Mouse (Mus musculus): ENCODE measurements around the gene Pld4. TPM values are rescaled to one million over a fixed set of nuclear protein-coding genes. Genes with fewer than 3 reads are reported as not detected.
A peak's percentile ranks its signal among the peaks of the same experiment; 100 is the strongest.

Gene Pld4
- total RNA-seq, 1 experiment from 2014 or later, result 3.1 TPM

GRCm38 (mm10) chr12:112757896-112758295 is 2.6 kb upstream of the Pld4 start:
- ATAC-seq (replicated peaks in 1 of 2; ENCODE audit: insufficient read depth in 1 of 2, low FRiP score in 2 of 2, low TSS enrichment in 1 of 2, low read depth in 1 of 2, poor library complexity in 2 of 2, severe bottlenecking in 2 of 2), result no peak

- no peak for ATAC-seq (replicated peaks in 1 of 2; ENCODE audit: insufficient read depth in 1 of 2, low FRiP score in 2 of 2, low TSS enrichment in 1 of 2, low read depth in 1 of 2, poor library complexity in 2 of 2, severe bottlenecking in 2 of 2)
Observed at GRCm38 (mm10) chr12:112759471-112759870, 984 bp upstream of the Pld4 start.

GRCm38 (mm10) chr12:112761411-112761810 is 956 bp downstream of the Pld4 start:
- no peak for ATAC-seq (replicated peaks in 1 of 2; ENCODE audit: insufficient read depth in 1 of 2, low FRiP score in 2 of 2, low TSS enrichment in 1 of 2, low read depth in 1 of 2, poor library complexity in 2 of 2, severe bottlenecking in 2 of 2)

GRCm38 (mm10) chr12:112762018-112762417 is 1.6 kb downstream of the Pld4 start:
- peak; percentile 79 to 86 for ATAC-seq (replicated peaks in 1 of 2; ENCODE audit: insufficient read depth in 1 of 2, low FRiP score in 2 of 2, low TSS enrichment in 1 of 2, low read depth in 1 of 2, poor library complexity in 2 of 2, severe bottlenecking in 2 of 2)

- no peak for ATAC-seq (replicated peaks in 1 of 2; ENCODE audit: insufficient read depth in 1 of 2, low FRiP score in 2 of 2, low TSS enrichment in 1 of 2, low read depth in 1 of 2, poor library complexity in 2 of 2, severe bottlenecking in 2 of 2)
Observed at GRCm38 (mm10) chr12:112763176-112763575, 2.7 kb downstream of the Pld4 start.

- no peak for ATAC-seq (replicated peaks in 1 of 2; ENCODE audit: insufficient read depth in 1 of 2, low FRiP score in 2 of 2, low TSS enrichment in 1 of 2, low read depth in 1 of 2, poor library complexity in 2 of 2, severe bottlenecking in 2 of 2)
Observed at GRCm38 (mm10) chr12:112764141-112764540, 3.7 kb downstream of the Pld4 start.

- no peak for ATAC-seq (replicated peaks in 1 of 2; ENCODE audit: insufficient read depth in 1 of 2, low FRiP score in 2 of 2, low TSS enrichment in 1 of 2, low read depth in 1 of 2, poor library complexity in 2 of 2, severe bottlenecking in 2 of 2)
Observed at GRCm38 (mm10) chr12:112764991-112765390, 4.5 kb downstream of the Pld4 start.

- no peak for ATAC-seq (replicated peaks in 1 of 2; ENCODE audit: insufficient read depth in 1 of 2, low FRiP score in 2 of 2, low TSS enrichment in 1 of 2, low read depth in 1 of 2, poor library complexity in 2 of 2, severe bottlenecking in 2 of 2)
Observed at GRCm38 (mm10) chr12:112766586-112766985, 6.1 kb downstream of the Pld4 start.

- no peak for ATAC-seq (replicated peaks in 1 of 2; ENCODE audit: insufficient read depth in 1 of 2, low FRiP score in 2 of 2, low TSS enrichment in 1 of 2, low read depth in 1 of 2, poor library complexity in 2 of 2, severe bottlenecking in 2 of 2)
Observed at GRCm38 (mm10) chr12:112767036-112767890, 6.8 kb downstream of the Pld4 start.

GRCm38 (mm10) chr12:112768166-112768565 is 7.7 kb downstream of the Pld4 start:
- ATAC-seq (replicated peaks in 1 of 2; ENCODE audit: insufficient read depth in 1 of 2, low FRiP score in 2 of 2, low TSS enrichment in 1 of 2, low read depth in 1 of 2, poor library complexity in 2 of 2, severe bottlenecking in 2 of 2), result no peak

GRCm38 (mm10) chr12:112769031-112769430 is 8.6 kb downstream of the Pld4 start:
- ATAC-seq (replicated peaks in 1 of 2; ENCODE audit: insufficient read depth in 1 of 2, low FRiP score in 2 of 2, low TSS enrichment in 1 of 2, low read depth in 1 of 2, poor library complexity in 2 of 2, severe bottlenecking in 2 of 2), result no peak

GRCm38 (mm10) chr12:112769751-112770150 is 9.3 kb downstream of the Pld4 start:
- no peak for ATAC-seq (replicated peaks in 1 of 2; ENCODE audit: insufficient read depth in 1 of 2, low FRiP score in 2 of 2, low TSS enrichment in 1 of 2, low read depth in 1 of 2, poor library complexity in 2 of 2, severe bottlenecking in 2 of 2)

GRCm38 (mm10) chr12:112770396-112770795 is 9.9 kb downstream of the Pld4 start:
- no peak for ATAC-seq (replicated peaks in 1 of 2; ENCODE audit: insufficient read depth in 1 of 2, low FRiP score in 2 of 2, low TSS enrichment in 1 of 2, low read depth in 1 of 2, poor library complexity in 2 of 2, severe bottlenecking in 2 of 2)

- ATAC-seq (replicated peaks in 1 of 2; ENCODE audit: insufficient read depth in 1 of 2, low FRiP score in 2 of 2, low TSS enrichment in 1 of 2, low read depth in 1 of 2, poor library complexity in 2 of 2, severe bottlenecking in 2 of 2), result no peak
Observed at GRCm38 (mm10) chr12:112772306-112772705, 11.9 kb downstream of the Pld4 start.

- ATAC-seq (replicated peaks in 1 of 2; ENCODE audit: insufficient read depth in 1 of 2, low FRiP score in 2 of 2, low TSS enrichment in 1 of 2, low read depth in 1 of 2, poor library complexity in 2 of 2, severe bottlenecking in 2 of 2), result no peak
Observed at GRCm38 (mm10) chr12:112773366-112773765, 12.9 kb downstream of the Pld4 start.

GRCm38 (mm10) chr12:112774026-112774425 is 13.6 kb downstream of the Pld4 start:
- ATAC-seq (replicated peaks in 1 of 2; ENCODE audit: insufficient read depth in 1 of 2, low FRiP score in 2 of 2, low TSS enrichment in 1 of 2, low read depth in 1 of 2, poor library complexity in 2 of 2, severe bottlenecking in 2 of 2), result no peak

- no peak for ATAC-seq (replicated peaks in 1 of 2; ENCODE audit: insufficient read depth in 1 of 2, low FRiP score in 2 of 2, low TSS enrichment in 1 of 2, low read depth in 1 of 2, poor library complexity in 2 of 2, severe bottlenecking in 2 of 2)
Observed at GRCm38 (mm10) chr12:112774481-112774880, 14.0 kb downstream of the Pld4 start.

GRCm38 (mm10) chr12:112791026-112791425 is 30.6 kb downstream of the Pld4 start:
- ATAC-seq (replicated peaks in 1 of 2; ENCODE audit: insufficient read depth in 1 of 2, low FRiP score in 2 of 2, low TSS enrichment in 1 of 2, low read depth in 1 of 2, poor library complexity in 2 of 2, severe bottlenecking in 2 of 2), result no peak

Data from hematopoietic stem cell, adult 5-6 weeks (primary cell).